16 mouse cellular contexts compared by ENCODE assay signal in genomic region chr5:16281229-16281628, GRCm38 (mm10).
"Had no signal": no experiment of that assay in that cellular context is flagged by ENCODE, and none has a peak within 500 bp of the region (broad histone marks: within the 10 kb centered on the region; RNA-seq: fewer than 3 reads in every experiment).

No protein-coding gene starts in this region.

- H3K27me3 ChIP-seq: neural tube, embryonic 13.5 days; neural tube, embryonic 15.5 days; stomach, embryonic 15.5 days had no signal

- H3K9ac ChIP-seq: neural tube, embryonic 13.5 days; neural tube, embryonic 15.5 days; stomach, embryonic 15.5 days had no signal

- H3K27ac ChIP-seq: neural tube, embryonic 13.5 days; neural tube, embryonic 15.5 days; stomach, embryonic 15.5 days; stomach, postnatal 0 days had no signal

- DNase-seq: retina, postnatal 1 day; right cerebral cortex, adult 18-20 months; right cerebral cortex, postnatal 14 days; right cerebral cortex, postnatal 25 days; right cerebral cortex, postnatal 4 days; spleen, adult 18-20 months; thymus, adult 18-20 months; thymus, adult 2 months; thymus, postnatal 14 days; thymus, postnatal 25 days; thymus, postnatal 36 days; thymus, postnatal 4 days had no signal

- H3K4me1 ChIP-seq: neural tube, embryonic 13.5 days; neural tube, embryonic 15.5 days; stomach, embryonic 15.5 days had no signal

- H3K36me3 ChIP-seq: neural tube, embryonic 15.5 days; stomach, embryonic 15.5 days had no signal

- H3K4me2 ChIP-seq: neural tube, embryonic 13.5 days; neural tube, embryonic 15.5 days; stomach, embryonic 15.5 days had no signal

- H3K4me3 ChIP-seq: neural tube, embryonic 13.5 days; neural tube, embryonic 15.5 days; stomach, embryonic 15.5 days had no signal

- H3K9me3 ChIP-seq: neural tube, embryonic 13.5 days; stomach, embryonic 15.5 days had no signal
